Mouse (Mus musculus): ENCODE data around the gene Nhlrc4. TPM values are rescaled to one million over a fixed set of nuclear protein-coding genes. Genes with fewer than 3 reads are reported as not detected.

Gene Nhlrc4
- polyA plus RNA-seq, 1 experiment from 2014 or later: 0.12 TPM

DNA sequence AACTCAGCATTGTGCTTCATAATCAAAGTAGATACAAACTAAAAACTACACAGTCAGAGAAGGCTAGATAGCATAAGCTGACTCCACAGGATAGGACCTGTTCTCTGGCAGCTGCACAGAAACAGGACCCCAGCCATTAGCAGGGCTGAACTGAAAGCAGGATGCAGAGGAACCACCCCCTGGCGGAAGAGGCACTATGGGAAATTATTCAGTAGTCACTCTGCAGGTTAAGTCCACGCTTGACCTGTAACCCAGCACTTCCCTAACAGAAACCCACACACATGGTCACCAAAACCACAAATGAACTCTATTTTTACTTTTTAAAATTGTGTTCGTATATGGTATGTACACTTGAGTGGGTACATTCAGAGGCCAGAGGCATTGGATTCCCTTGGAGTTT lies 41.7 kb downstream of the Nhlrc4 start:
- Histone ChIP-seq H3K36me3 (ENCODE audit: control insufficient read depth, insufficient read depth, low read length) (0 out of 2 replicates have a peak, but pooled peaks cover 8% of the 10 kb centered on the region), H3K9me3 (replicated peaks; ENCODE audit: control insufficient read depth, low read length) (no peaks in the 10 kb centered on the region), H3K9ac (ENCODE audit: low read length) (no peak overlapping the region), H3K4me2 (ENCODE audit: low read depth, low read length) (no peak overlapping the region), H3K27me3 (ENCODE audit: control insufficient read depth, insufficient read depth, low read length) (no peaks in the 10 kb centered on the region), H3K4me3 (replicated peaks; ENCODE audit: low read length) (no peak overlapping the region), H3K4me1 (ENCODE audit: control insufficient read depth, insufficient read depth, low read length) (no peaks in the 10 kb centered on the region), H3K27ac (ENCODE audit: low read length) (no peak overlapping the region)
- ATAC-seq (ENCODE audit: insufficient read depth, low FRiP score): no peak
- WGBS: 78% methylated on average over 3 of the region's 3 CpGs

DNA sequence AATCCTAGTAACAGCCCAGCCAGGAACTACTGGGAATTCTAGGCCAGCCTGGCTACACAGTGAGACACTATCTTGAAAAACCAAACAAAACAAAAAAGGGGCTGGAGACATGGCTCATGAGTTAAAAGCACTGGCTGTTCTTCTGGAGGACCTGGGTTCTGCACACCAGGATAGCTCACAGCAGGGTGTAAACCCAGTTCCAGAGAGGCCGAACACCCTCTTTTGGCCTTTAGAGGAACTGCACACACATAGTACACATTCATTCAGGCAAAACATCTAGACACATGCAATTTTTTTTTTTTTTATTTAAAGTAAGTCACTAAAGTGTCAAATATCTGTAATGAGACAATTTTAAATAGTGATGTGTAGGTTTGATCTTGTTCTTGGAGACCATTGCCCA lies 44.6 kb downstream of the Nhlrc4 start:
- Histone ChIP-seq H3K4me3 (replicated peaks; ENCODE audit: low read length) (no peak overlapping the region), H3K4me2 (ENCODE audit: low read depth, low read length) (no peak overlapping the region)

DNA sequence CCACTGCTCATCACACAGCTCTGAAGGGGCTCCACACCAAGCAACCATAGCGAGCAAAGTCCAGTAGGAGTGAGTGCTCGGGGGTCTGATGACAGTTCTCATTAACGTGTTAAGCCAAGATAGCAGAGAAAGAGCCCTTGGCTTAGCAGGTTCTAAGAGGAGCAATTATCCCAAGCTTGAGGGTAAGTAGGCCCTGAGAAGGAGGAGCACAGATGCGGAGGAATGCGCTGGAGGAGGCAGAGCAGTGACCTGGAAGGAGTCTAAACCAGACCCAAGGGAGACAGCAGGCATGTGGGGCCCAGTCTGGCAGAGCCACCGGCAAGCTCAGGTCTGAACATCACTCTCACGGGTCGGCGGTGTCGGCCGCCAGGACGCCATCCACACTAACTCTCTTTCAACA lies 48.9 kb downstream of the Nhlrc4 start:
- WGBS: 71% methylated on average over 12 of the region's 12 CpGs
- Histone ChIP-seq H3K9ac (ENCODE audit: low read length) (no peak overlapping the region), H3K9me3 (replicated peaks; ENCODE audit: control insufficient read depth, low read length) (no peaks in the 10 kb centered on the region), H3K4me3 (replicated peaks; ENCODE audit: low read length) (no peak overlapping the region), H3K36me3 (ENCODE audit: control insufficient read depth, insufficient read depth, low read length) (0 out of 2 replicates have a peak, but pooled peaks cover 7% of the 10 kb centered on the region), H3K4me1 (ENCODE audit: control insufficient read depth, insufficient read depth, low read length) (no peaks in the 10 kb centered on the region), H3K27me3 (ENCODE audit: control insufficient read depth, insufficient read depth, low read length) (no peaks in the 10 kb centered on the region), H3K4me2 (ENCODE audit: low read depth, low read length) (no peak overlapping the region), H3K27ac (ENCODE audit: low read length) (no peak overlapping the region)
- no peak for ATAC-seq (ENCODE audit: insufficient read depth, low FRiP score)

More for the DNA sequence above, 44.6 kb downstream of the Nhlrc4 start:
- no peak for ATAC-seq (ENCODE audit: insufficient read depth, low FRiP score)
- Histone ChIP-seq H3K27me3 (ENCODE audit: control insufficient read depth, insufficient read depth, low read length) (no peaks in the 10 kb centered on the region), H3K4me1 (ENCODE audit: control insufficient read depth, insufficient read depth, low read length) (no peaks in the 10 kb centered on the region), H3K36me3 (ENCODE audit: control insufficient read depth, insufficient read depth, low read length) (0 out of 2 replicates have a peak, but pooled peaks cover 8% of the 10 kb centered on the region), H3K27ac (ENCODE audit: low read length) (no peak overlapping the region), H3K9me3 (replicated peaks; ENCODE audit: control insufficient read depth, low read length) (no peaks in the 10 kb centered on the region), H3K9ac (ENCODE audit: low read length) (no peak overlapping the region)
- WGBS: 97% methylated on average over 1 of the region's 1 CpGs

DNA sequence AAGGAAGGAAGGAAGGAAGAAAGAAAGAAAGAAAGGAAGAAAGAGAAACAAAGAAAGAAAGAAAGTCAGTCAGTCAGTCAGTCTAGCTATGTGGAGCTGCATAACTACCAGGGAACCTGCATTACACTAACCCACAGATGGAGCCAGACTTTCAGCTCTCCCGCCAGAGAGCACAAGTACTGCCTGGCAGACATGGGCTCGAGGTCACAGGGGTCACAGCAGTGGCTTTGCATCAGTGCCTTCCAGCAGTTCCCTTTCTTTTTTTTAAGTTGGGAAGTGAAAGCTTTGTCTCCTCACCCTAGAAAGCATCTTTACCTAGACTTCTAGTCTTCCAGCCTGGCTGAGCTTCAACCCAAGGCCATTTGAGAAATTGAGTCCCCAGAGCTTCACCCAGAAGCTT lies 49.3 kb downstream of the Nhlrc4 start:
- Histone ChIP-seq H3K4me3 (replicated peaks; ENCODE audit: low read length) (no peak overlapping the region), H3K27me3 (ENCODE audit: control insufficient read depth, insufficient read depth, low read length) (no peaks in the 10 kb centered on the region), H3K36me3 (ENCODE audit: control insufficient read depth, insufficient read depth, low read length) (0 out of 2 replicates have a peak, but pooled peaks cover 2% of the 10 kb centered on the region), H3K27ac (ENCODE audit: low read length) (no peak overlapping the region), H3K4me1 (ENCODE audit: control insufficient read depth, insufficient read depth, low read length) (no peaks in the 10 kb centered on the region), H3K9me3 (replicated peaks; ENCODE audit: control insufficient read depth, low read length) (no peaks in the 10 kb centered on the region), H3K4me2 (ENCODE audit: low read depth, low read length) (no peak overlapping the region), H3K9ac (ENCODE audit: low read length) (no peak overlapping the region)
- 52% methylated on average over 2 of the region's 2 CpGs for WGBS
- ATAC-seq (ENCODE audit: insufficient read depth, low FRiP score): no peak

DNA sequence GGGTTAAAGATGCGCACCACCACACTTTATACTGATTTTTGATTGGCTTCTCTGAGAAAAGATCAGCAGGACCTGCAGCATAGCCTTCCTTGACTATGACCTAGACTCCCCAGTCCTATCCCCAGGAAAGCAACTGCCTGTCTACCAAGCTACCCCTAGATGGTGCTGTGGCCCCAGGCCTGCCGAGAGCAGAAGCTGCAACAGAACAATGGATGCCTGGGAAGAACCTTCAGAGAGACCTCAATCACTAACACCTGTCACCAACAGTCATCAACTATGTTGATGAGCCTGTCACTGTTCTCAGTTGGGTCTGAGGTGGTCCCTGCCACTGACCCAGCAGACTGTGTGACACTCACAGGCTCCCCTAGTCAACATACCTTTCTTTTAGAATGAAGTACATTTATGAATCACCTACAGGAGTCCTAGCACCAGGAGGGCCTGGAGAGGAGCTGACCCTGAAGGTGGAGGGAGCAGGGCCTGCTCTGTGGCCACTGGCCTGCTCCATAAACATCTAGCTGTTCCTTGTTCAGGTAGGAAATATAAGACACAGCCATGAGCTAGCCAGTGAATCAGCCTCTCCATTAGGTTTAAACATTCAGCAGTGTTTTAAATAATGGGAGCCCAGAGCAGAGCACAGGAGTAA lies 50.7 kb downstream of the Nhlrc4 start:
- ATAC-seq (ENCODE audit: insufficient read depth, low FRiP score): peak; percentile 68
- H3K4me1 ChIP-seq (ENCODE audit: control insufficient read depth, insufficient read depth, low read length): no peaks in the 10 kb centered on the region
- H3K27me3 ChIP-seq (ENCODE audit: control insufficient read depth, insufficient read depth, low read length): no peaks in the 10 kb centered on the region
- H3K36me3 ChIP-seq (ENCODE audit: control insufficient read depth, insufficient read depth, low read length): no peaks in the 10 kb centered on the region
- no peak overlapping the region for H3K27ac ChIP-seq (ENCODE audit: low read length)
- H3K4me3 ChIP-seq (replicated peaks; ENCODE audit: low read length): no peak overlapping the region
- WGBS: 34% methylated on average over 2 of the region's 2 CpGs
- no peaks in the 10 kb centered on the region for H3K9me3 ChIP-seq (replicated peaks; ENCODE audit: control insufficient read depth, low read length)
- no peak overlapping the region for H3K9ac ChIP-seq (ENCODE audit: low read length)
- H3K4me2 ChIP-seq (ENCODE audit: low read depth, low read length): no peak overlapping the region

Other genes with a start within 250 kb of the Nhlrc4 start
- 0.85 and 1.0 TPM in 2 replicates for gene Gng13, start 227.8 kb downstream of the Nhlrc4 start, polyA plus RNA-seq (2015; fragmentation: Nextera tagmentation; extraction: Ambion mirVana)
- 22.9 and 25.1 TPM in 2 replicates for gene Chtf18, start 217.5 kb downstream of the Nhlrc4 start, polyA plus RNA-seq (2015; fragmentation: Nextera tagmentation; extraction: Ambion mirVana)
- gene Rpusd1, start 217.3 kb downstream of the Nhlrc4 start, polyA plus RNA-seq (2015; fragmentation: Nextera tagmentation; extraction: Ambion mirVana): 17.5 and 18.9 TPM in 2 replicates
- gene Mslnl, start 208.9 kb downstream of the Nhlrc4 start, polyA plus RNA-seq (2015; fragmentation: Nextera tagmentation; extraction: Ambion mirVana): 0.05 and 0.14 TPM in 2 replicates
- gene Msln, start 190.6 kb downstream of the Nhlrc4 start, polyA plus RNA-seq (2015; fragmentation: Nextera tagmentation; extraction: Ambion mirVana): 77.0 and 104 TPM in 2 replicates
- gene Narfl, start 171.2 kb downstream of the Nhlrc4 start, polyA plus RNA-seq (2015; fragmentation: Nextera tagmentation; extraction: Ambion mirVana): 28.3 and 28.6 TPM in 2 replicates
- gene Haghl, start 159.3 kb downstream of the Nhlrc4 start, polyA plus RNA-seq (2015; fragmentation: Nextera tagmentation; extraction: Ambion mirVana): 49.8 and 54.2 TPM in 2 replicates
- 0.12 TPM in 1 of 2 replicates, not detected in the other for gene Ccdc78, start 158.4 kb downstream of the Nhlrc4 start, polyA plus RNA-seq (2015; fragmentation: Nextera tagmentation; extraction: Ambion mirVana)
- 96.9 and 102 TPM in 2 replicates for gene Fam173a, start 152.1 kb downstream of the Nhlrc4 start, polyA plus RNA-seq (2015; fragmentation: Nextera tagmentation; extraction: Ambion mirVana)
- 1.2 TPM in 1 of 2 replicates, not detected in the other for gene AC134908.4, start 149.3 kb downstream of the Nhlrc4 start, polyA plus RNA-seq (2015; fragmentation: Nextera tagmentation; extraction: Ambion mirVana)
- gene Metrn, start 147.8 kb downstream of the Nhlrc4 start, polyA plus RNA-seq (2015; fragmentation: Nextera tagmentation; extraction: Ambion mirVana): 25.4 and 28.0 TPM in 2 replicates
- gene Fbxl16, start 135.9 kb downstream of the Nhlrc4 start, polyA plus RNA-seq (2015; fragmentation: Nextera tagmentation; extraction: Ambion mirVana): 2.6 and 2.8 TPM in 2 replicates
- gene Wdr24, start 121.3 kb downstream of the Nhlrc4 start, polyA plus RNA-seq (2015; fragmentation: Nextera tagmentation; extraction: Ambion mirVana): 24.7 and 28.6 TPM in 2 replicates
- 56.7 and 58.1 TPM in 2 replicates for gene Jmjd8, start 116.1 kb downstream of the Nhlrc4 start, polyA plus RNA-seq (2015; fragmentation: Nextera tagmentation; extraction: Ambion mirVana)
- gene Stub1, start 111.6 kb downstream of the Nhlrc4 start, polyA plus RNA-seq (2015; fragmentation: Nextera tagmentation; extraction: Ambion mirVana): 312 and 314 TPM in 2 replicates
- 2.5 and 2.8 TPM in 2 replicates for gene Rhbdl1, start 107.7 kb downstream of the Nhlrc4 start, polyA plus RNA-seq (2015; fragmentation: Nextera tagmentation; extraction: Ambion mirVana)
- gene Gm20683, start 103.2 kb downstream of the Nhlrc4 start, polyA plus RNA-seq (2015; fragmentation: Nextera tagmentation; extraction: Ambion mirVana): 2.7 and 3.4 TPM in 2 replicates
- 22.4 and 23.5 TPM in 2 replicates for gene Rhot2, start 100.1 kb downstream of the Nhlrc4 start, polyA plus RNA-seq (2015; fragmentation: Nextera tagmentation; extraction: Ambion mirVana)
- 20.9 and 22.1 TPM in 2 replicates for gene Wdr90, start 83.5 kb downstream of the Nhlrc4 start, polyA plus RNA-seq (2015; fragmentation: Nextera tagmentation; extraction: Ambion mirVana)
- 41.5 and 49.4 TPM in 2 replicates for gene Mcrip2, start 76.2 kb downstream of the Nhlrc4 start, polyA plus RNA-seq (2015; fragmentation: Nextera tagmentation; extraction: Ambion mirVana)
- gene Mettl26, start 69.9 kb downstream of the Nhlrc4 start, polyA plus RNA-seq (2015; fragmentation: Nextera tagmentation; extraction: Ambion mirVana): 57.1 and 63.8 TPM in 2 replicates
- gene Wfikkn1, start 64.1 kb downstream of the Nhlrc4 start, polyA plus RNA-seq (2015; fragmentation: Nextera tagmentation; extraction: Ambion mirVana): 0.42 and 0.56 TPM in 2 replicates
- gene Rab40c, start 25.2 kb downstream of the Nhlrc4 start, polyA plus RNA-seq (2015; fragmentation: Nextera tagmentation; extraction: Ambion mirVana): 26.3 and 27.7 TPM in 2 replicates
- gene Pigq, start within 50 bp of the Nhlrc4 start, polyA plus RNA-seq (2015; fragmentation: Nextera tagmentation; extraction: Ambion mirVana): 57.2 and 62.0 TPM in 2 replicates
- gene A930017K11Rik, start 7.6 kb upstream of the Nhlrc4 start, polyA plus RNA-seq (2015; fragmentation: Nextera tagmentation; extraction: Ambion mirVana): 0.11 and 0.31 TPM in 2 replicates
- gene Capn15, start 40.8 kb upstream of the Nhlrc4 start, polyA plus RNA-seq (2015; fragmentation: Nextera tagmentation; extraction: Ambion mirVana): 21.6 and 23.3 TPM in 2 replicates
- gene Rab11fip3, start 124.6 kb upstream of the Nhlrc4 start, polyA plus RNA-seq (2015; fragmentation: Nextera tagmentation; extraction: Ambion mirVana): 6.0 and 6.9 TPM in 2 replicates
- 47.1 and 56.6 TPM in 2 replicates for gene Decr2, start 145.4 kb upstream of the Nhlrc4 start, polyA plus RNA-seq (2015; fragmentation: Nextera tagmentation; extraction: Ambion mirVana)
- gene Nme4, start 150.6 kb upstream of the Nhlrc4 start, polyA plus RNA-seq (2015; fragmentation: Nextera tagmentation; extraction: Ambion mirVana): 67.7 and 74.7 TPM in 2 replicates
- gene Tmem8, start 168.3 kb upstream of the Nhlrc4 start, polyA plus RNA-seq (2015; fragmentation: Nextera tagmentation; extraction: Ambion mirVana): 5.7 and 6.9 TPM in 2 replicates
- 184 and 201 TPM in 2 replicates for gene Mrpl28, start 178.5 kb upstream of the Nhlrc4 start, polyA plus RNA-seq (2015; fragmentation: Nextera tagmentation; extraction: Ambion mirVana)
- gene Axin1, start 193.7 kb upstream of the Nhlrc4 start, polyA plus RNA-seq (2015; fragmentation: Nextera tagmentation; extraction: Ambion mirVana): 6.4 and 6.6 TPM in 2 replicates

Measured in stomach, embryonic 16.5 days (tissue).